Mouse (Mus musculus) CD4-positive, CD25-positive, alpha-beta regulatory T cell, adult 2 months (primary cell): ENCODE measurements around the gene Olfr1234.

Experiments
- DNase-seq: peaks from one replicate; pipeline ENCODE4 v3.0.0-alpha.2; 2012; ENCODE audit warnings: low read depth, low spot score

The Olfr1234 gene

GRCm38 (mm10) chr2:89364765-89365164 is at the start of gene Olfr1234:
Olfr1234 (minus strand) TSS chr2:89364865.
- no peak for DNase-seq

DNA sequence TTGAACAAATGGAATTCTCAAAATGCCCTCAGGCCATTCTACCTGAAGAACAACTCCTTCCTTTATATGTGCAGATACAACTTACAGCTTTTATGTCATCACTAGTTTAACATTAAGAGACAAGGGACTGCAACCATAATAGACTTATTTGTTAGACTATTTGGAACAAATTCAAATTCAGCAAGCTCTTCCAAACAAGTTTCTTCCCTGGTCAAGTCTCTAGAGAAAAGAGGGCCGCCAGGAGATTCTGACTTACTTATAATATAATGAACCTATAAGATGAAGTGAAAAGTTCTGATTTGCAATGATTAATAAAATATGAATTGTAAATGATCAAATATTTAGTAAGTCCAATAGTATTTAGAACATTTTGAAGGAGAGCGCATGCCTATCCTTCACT is 44.9 kb upstream of the Olfr1234 start, which contains the start of gene Olfr1238:
Gene Olfr1238, minus strand, starts transcription at position 101 of the 400 bp plus-strand sequence.
- DNase-seq = no peak

DNA sequence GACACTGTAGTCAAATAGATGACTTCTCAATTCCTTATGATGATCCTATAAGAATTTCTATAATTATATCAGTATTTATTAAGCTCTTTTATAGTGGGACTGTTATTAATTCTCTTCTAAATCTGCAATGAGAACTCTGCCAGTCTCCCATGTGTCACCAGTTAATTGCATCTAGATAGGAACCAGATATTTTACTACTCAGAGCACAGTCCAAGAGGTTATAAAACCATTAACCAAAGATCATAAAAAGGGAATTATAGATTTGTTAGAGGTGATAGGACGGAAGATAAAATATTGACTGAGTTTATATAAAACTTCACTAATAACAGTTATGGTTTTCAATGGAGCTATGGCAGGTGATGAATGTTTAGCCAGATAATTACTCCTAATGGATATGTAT is 36.2 kb upstream of the Olfr1234 start:
- no peak for DNase-seq

- no peak for DNase-seq
Measured at GRCm38 (mm10) chr2:89342298-89342697, 22.4 kb downstream of the Olfr1234 start, which contains the start of gene Olfr1233. Olfr1233 (minus strand) TSS chr2:89342398.

DNA sequence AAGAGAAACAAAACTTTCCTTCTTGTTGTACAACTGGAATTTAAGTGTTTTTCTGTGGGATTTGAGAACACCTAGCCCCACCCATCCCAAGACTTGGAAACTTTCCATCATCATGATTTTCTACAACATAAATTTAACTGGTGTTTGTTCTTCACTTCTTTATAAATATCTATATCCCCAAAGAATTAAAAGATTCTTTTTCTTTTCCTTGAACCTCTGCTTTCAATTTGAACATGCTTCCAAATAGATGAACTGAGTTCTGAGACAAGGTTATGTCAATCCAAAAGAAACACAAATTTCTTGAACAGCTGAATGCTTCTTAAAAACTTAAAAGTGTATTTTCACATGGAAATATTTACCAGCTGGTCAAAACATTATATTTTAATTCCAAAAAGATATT is 35.1 kb downstream of the Olfr1234 start, which contains the start of gene Olfr1232:
Gene Olfr1232, minus strand, starts transcription at position 101 of the 400 bp plus-strand sequence.
- DNase-seq = no peak
